Mouse (Mus musculus): Measurements from ENCODE around the gene Cacng3. TPM values are rescaled to one million over a fixed set of nuclear protein-coding genes. Genes with fewer than 3 reads are reported as not detected.

Gene Cacng3
- polyA plus RNA-seq, 1 experiment from 2014 or later = not detected

DNA sequence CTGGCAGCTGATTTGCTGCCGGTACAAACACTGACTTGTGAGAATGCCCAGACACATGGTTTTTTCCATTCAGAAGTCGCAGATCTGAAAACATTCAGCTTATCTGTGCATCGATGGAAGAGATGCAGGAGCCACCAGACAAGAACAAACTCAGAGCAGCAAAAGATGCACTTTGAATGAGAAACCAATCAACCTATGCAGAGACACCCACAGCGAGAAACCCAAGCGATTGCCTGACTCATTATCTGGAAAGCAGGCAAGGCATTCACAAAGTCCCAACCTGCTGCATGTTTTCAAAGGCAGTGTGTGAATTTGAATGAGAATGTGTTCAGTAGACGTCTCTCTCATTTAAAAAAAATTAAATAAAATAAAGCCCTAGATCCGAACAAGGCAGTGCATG is 4.9 kb downstream of the Cacng3 start:
- Histone ChIP-seq H3K9me3 (ENCODE audit: control insufficient read depth, low read length) (no peaks in the 10 kb centered on the region), H3K9ac (ENCODE audit: low read length) (no peak overlapping the region), H3K27me3 (ENCODE audit: control insufficient read depth, insufficient read depth, low read length) (no peaks in the 10 kb centered on the region), H3K4me1 (ENCODE audit: control insufficient read depth, insufficient read depth, low read length) (no peaks in the 10 kb centered on the region), H3K4me3 (ENCODE audit: low read depth, low read length) (no peak overlapping the region), H3K27ac (replicated peaks; ENCODE audit: low read depth, low read length) (no peak overlapping the region), H3K36me3 (ENCODE audit: control insufficient read depth, insufficient read depth, low read length) (no peaks in the 10 kb centered on the region), H3K4me2 (ENCODE audit: low read depth, severe bottlenecking) (no peak overlapping the region)
- 88% methylated on average over 7 of the region's 7 CpGs for WGBS
- DNase-seq (ENCODE audit: low spot score) = no peak
- no peak for ATAC-seq (ENCODE audit: insufficient number of reproducible peaks, low FRiP score, low TSS enrichment, low read depth)

DNA sequence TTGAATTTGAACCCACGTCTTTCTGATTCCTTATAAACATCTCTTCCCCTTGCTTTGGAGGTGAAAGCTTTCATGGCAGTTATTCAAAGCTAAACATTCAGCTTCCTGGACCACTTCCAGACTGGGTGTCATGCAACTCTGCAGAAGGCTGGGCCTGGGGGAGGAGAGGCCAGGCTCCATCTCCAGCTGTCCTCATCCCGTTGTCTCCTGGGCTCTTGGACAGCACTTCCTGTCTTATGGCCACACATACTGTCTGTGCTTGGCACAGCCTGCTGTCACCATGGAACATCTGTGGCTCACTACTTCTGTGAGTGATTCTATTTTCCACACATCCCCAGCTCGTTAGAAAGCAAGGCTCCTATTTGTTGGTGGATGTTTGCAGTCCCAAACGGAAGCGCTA is 31.5 kb downstream of the Cacng3 start:
- H3K27me3 ChIP-seq (ENCODE audit: control insufficient read depth, insufficient read depth, low read length) = no peaks in the 10 kb centered on the region
- no peaks in the 10 kb centered on the region for H3K4me1 ChIP-seq (ENCODE audit: control insufficient read depth, insufficient read depth, low read length)
- 81% methylated on average over 5 of the region's 5 CpGs for WGBS
- no peak for ATAC-seq (ENCODE audit: insufficient number of reproducible peaks, low FRiP score, low TSS enrichment, low read depth)
- DNase-seq (ENCODE audit: low spot score) = no peak
- no peaks in the 10 kb centered on the region for H3K9me3 ChIP-seq (ENCODE audit: control insufficient read depth, low read length)
- no peak overlapping the region for H3K9ac ChIP-seq (ENCODE audit: low read length)
- H3K36me3 ChIP-seq (ENCODE audit: control insufficient read depth, insufficient read depth, low read length) = no peaks in the 10 kb centered on the region
- H3K4me3 ChIP-seq (ENCODE audit: low read depth, low read length) = no peak overlapping the region
- no peak overlapping the region for H3K4me2 ChIP-seq (ENCODE audit: low read depth, severe bottlenecking)
- no peak overlapping the region for H3K27ac ChIP-seq (replicated peaks; ENCODE audit: low read depth, low read length)

DNA sequence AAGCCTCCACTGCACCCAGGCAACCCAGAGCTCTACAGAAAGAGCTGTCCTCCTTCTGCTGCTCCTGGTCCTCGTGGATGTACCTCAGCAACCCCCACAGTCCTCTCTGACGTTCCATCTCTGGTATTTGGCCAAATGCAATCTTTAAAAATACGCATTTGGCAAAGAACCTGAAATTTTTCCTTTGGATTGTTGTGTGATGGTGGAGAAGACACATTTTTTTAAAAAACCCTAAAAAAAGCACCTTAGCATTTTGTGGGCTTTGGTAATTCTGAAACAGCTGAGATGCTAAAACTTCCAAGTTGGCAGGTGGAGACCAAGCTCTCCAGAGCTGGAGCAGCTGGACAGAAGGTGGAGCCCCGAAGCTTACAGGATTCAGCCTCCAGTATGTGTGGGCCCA is 32.2 kb downstream of the Cacng3 start:
- ATAC-seq (ENCODE audit: insufficient number of reproducible peaks, low FRiP score, low TSS enrichment, low read depth) = no peak
- 80% methylated on average over 4 of the region's 4 CpGs for WGBS

DNA sequence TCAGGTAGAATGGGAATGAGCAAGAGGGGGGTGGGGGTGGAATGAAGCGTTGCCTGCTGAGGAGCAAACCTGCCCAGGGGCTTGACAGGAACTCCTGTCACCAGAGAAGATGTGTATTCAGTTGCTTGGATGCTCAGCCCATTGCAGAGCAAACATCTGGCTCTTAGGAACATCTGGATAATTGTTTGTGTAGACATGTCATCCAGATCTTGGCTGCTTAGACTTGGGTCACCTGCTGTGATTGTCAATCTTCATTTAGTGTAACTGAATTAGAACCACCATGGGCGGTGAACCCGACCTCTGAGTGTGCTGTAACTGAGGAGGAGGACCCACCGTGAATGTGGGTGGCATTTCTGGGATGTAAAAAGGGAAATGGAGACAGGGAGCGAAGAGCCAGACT is 36.4 kb downstream of the Cacng3 start:
- H3K27ac ChIP-seq (replicated peaks; ENCODE audit: low read depth, low read length) = no peak overlapping the region
- no peak overlapping the region for H3K9ac ChIP-seq (ENCODE audit: low read length)
- H3K4me1 ChIP-seq (ENCODE audit: control insufficient read depth, insufficient read depth, low read length) = no peaks in the 10 kb centered on the region
- no peaks in the 10 kb centered on the region for H3K27me3 ChIP-seq (ENCODE audit: control insufficient read depth, insufficient read depth, low read length)
- H3K36me3 ChIP-seq (ENCODE audit: control insufficient read depth, insufficient read depth, low read length) = no peaks in the 10 kb centered on the region
- H3K9me3 ChIP-seq (ENCODE audit: control insufficient read depth, low read length) = no peaks in the 10 kb centered on the region
- H3K4me2 ChIP-seq (ENCODE audit: low read depth, severe bottlenecking) = no peak overlapping the region
- WGBS = 59% methylated on average over 5 of the region's 5 CpGs
- DNase-seq (ENCODE audit: low spot score) (no peak), ATAC-seq (ENCODE audit: insufficient number of reproducible peaks, low FRiP score, low TSS enrichment, low read depth) (no peak)
- H3K4me3 ChIP-seq (ENCODE audit: low read depth, low read length) = no peak overlapping the region

More for the DNA sequence above, 32.2 kb downstream of the Cacng3 start:
- Histone ChIP-seq H3K4me1 (ENCODE audit: control insufficient read depth, insufficient read depth, low read length) (no peaks in the 10 kb centered on the region), H3K4me3 (ENCODE audit: low read depth, low read length) (no peak overlapping the region), H3K9me3 (ENCODE audit: control insufficient read depth, low read length) (no peaks in the 10 kb centered on the region), H3K27ac (replicated peaks; ENCODE audit: low read depth, low read length) (no peak overlapping the region), H3K9ac (ENCODE audit: low read length) (no peak overlapping the region), H3K36me3 (ENCODE audit: control insufficient read depth, insufficient read depth, low read length) (no peaks in the 10 kb centered on the region), H3K27me3 (ENCODE audit: control insufficient read depth, insufficient read depth, low read length) (no peaks in the 10 kb centered on the region), H3K4me2 (ENCODE audit: low read depth, severe bottlenecking) (no peak overlapping the region)
- no peak for DNase-seq (ENCODE audit: low spot score)

- H3K4me1 ChIP-seq (ENCODE audit: control insufficient read depth, insufficient read depth, low read length) = no peaks in the 10 kb centered on the region
- no peaks in the 10 kb centered on the region for H3K36me3 ChIP-seq (ENCODE audit: control insufficient read depth, insufficient read depth, low read length)
- H3K4me3 ChIP-seq (ENCODE audit: low read depth, low read length) = no peak overlapping the region
- ATAC-seq (ENCODE audit: insufficient number of reproducible peaks, low FRiP score, low TSS enrichment, low read depth) (no peak), DNase-seq (ENCODE audit: low spot score) (no peak)
- WGBS = 64% methylated on average over 3 of the region's 3 CpGs
- no peaks in the 10 kb centered on the region for H3K9me3 ChIP-seq (ENCODE audit: control insufficient read depth, low read length)
- H3K9ac ChIP-seq (ENCODE audit: low read length) = no peak overlapping the region
- H3K27ac ChIP-seq (replicated peaks; ENCODE audit: low read depth, low read length) = no peak overlapping the region
- H3K4me2 ChIP-seq (ENCODE audit: low read depth, severe bottlenecking) = no peak overlapping the region
- H3K27me3 ChIP-seq (ENCODE audit: control insufficient read depth, insufficient read depth, low read length) = no peaks in the 10 kb centered on the region
Measured at GRCm38 (mm10) chr7:122716299-122716698, 46.0 kb downstream of the Cacng3 start.

DNA sequence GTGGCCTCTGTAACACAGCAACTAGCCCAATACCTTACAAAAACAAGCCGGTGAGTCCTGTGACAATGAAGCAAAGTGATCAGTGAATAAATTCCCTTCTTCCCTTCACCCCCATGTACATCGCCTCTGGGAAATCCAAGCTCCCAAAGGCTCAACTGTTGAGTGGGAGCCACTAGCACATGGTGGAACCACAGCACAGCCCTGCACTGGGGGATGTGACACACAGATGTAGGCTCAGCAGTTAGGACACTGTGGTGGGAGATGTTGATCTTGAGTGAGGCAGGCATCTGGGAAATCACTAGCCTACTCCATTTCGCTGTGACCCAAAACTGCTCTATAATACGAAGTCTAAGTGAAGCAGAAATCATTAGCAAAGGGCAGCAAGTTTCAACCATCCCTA is 48.2 kb downstream of the Cacng3 start:
- Histone ChIP-seq H3K9me3 (ENCODE audit: control insufficient read depth, low read length) (no peaks in the 10 kb centered on the region), H3K27ac (replicated peaks; ENCODE audit: low read depth, low read length) (no peak overlapping the region), H3K4me1 (ENCODE audit: control insufficient read depth, insufficient read depth, low read length) (no peaks in the 10 kb centered on the region), H3K4me2 (ENCODE audit: low read depth, severe bottlenecking) (no peak overlapping the region), H3K27me3 (ENCODE audit: control insufficient read depth, insufficient read depth, low read length) (no peaks in the 10 kb centered on the region), H3K9ac (ENCODE audit: low read length) (no peak overlapping the region), H3K4me3 (ENCODE audit: low read depth, low read length) (no peak overlapping the region), H3K36me3 (ENCODE audit: control insufficient read depth, insufficient read depth, low read length) (no peaks in the 10 kb centered on the region)
- no peak for DNase-seq (ENCODE audit: low spot score)
- ATAC-seq (ENCODE audit: insufficient number of reproducible peaks, low FRiP score, low TSS enrichment, low read depth) = no peak
- 90% methylated on average over 4 of the region's 4 CpGs for WGBS

- no peak for ATAC-seq (ENCODE audit: insufficient number of reproducible peaks, low FRiP score, low TSS enrichment, low read depth)
- Histone ChIP-seq H3K27ac (replicated peaks; ENCODE audit: low read depth, low read length) (no peak overlapping the region), H3K36me3 (ENCODE audit: control insufficient read depth, insufficient read depth, low read length) (no peaks in the 10 kb centered on the region), H3K4me3 (ENCODE audit: low read depth, low read length) (no peak overlapping the region), H3K27me3 (ENCODE audit: control insufficient read depth, insufficient read depth, low read length) (no peaks in the 10 kb centered on the region), H3K9ac (ENCODE audit: low read length) (no peak overlapping the region), H3K9me3 (ENCODE audit: control insufficient read depth, low read length) (no peaks in the 10 kb centered on the region), H3K4me2 (ENCODE audit: low read depth, severe bottlenecking) (no peak overlapping the region), H3K4me1 (ENCODE audit: control insufficient read depth, insufficient read depth, low read length) (no peaks in the 10 kb centered on the region)
- no peak for DNase-seq (ENCODE audit: low spot score)
- 48% methylated on average over 5 of the region's 5 CpGs for WGBS
Measured at GRCm38 (mm10) chr7:122723358-122723876, 53.1 kb downstream of the Cacng3 start.

GRCm38 (mm10) chr7:122726376-122726775 is 56.1 kb downstream of the Cacng3 start:
- no peaks in the 10 kb centered on the region for H3K36me3 ChIP-seq (ENCODE audit: control insufficient read depth, insufficient read depth, low read length)
- H3K27me3 ChIP-seq (ENCODE audit: control insufficient read depth, insufficient read depth, low read length) = no peaks in the 10 kb centered on the region
- no peaks in the 10 kb centered on the region for H3K4me1 ChIP-seq (ENCODE audit: control insufficient read depth, insufficient read depth, low read length)
- H3K9ac ChIP-seq (ENCODE audit: low read length) = no peak overlapping the region
- no peak for DNase-seq (ENCODE audit: low spot score)
- H3K9me3 ChIP-seq (ENCODE audit: control insufficient read depth, low read length) = no peaks in the 10 kb centered on the region
- H3K4me3 ChIP-seq (ENCODE audit: low read depth, low read length) = no peak overlapping the region
- ATAC-seq (ENCODE audit: insufficient number of reproducible peaks, low FRiP score, low TSS enrichment, low read depth) = no peak
- WGBS = 78% methylated on average over 2 of the region's 2 CpGs
- no peak overlapping the region for H3K4me2 ChIP-seq (ENCODE audit: low read depth, severe bottlenecking)
- no peak overlapping the region for H3K27ac ChIP-seq (replicated peaks; ENCODE audit: low read depth, low read length)

DNA sequence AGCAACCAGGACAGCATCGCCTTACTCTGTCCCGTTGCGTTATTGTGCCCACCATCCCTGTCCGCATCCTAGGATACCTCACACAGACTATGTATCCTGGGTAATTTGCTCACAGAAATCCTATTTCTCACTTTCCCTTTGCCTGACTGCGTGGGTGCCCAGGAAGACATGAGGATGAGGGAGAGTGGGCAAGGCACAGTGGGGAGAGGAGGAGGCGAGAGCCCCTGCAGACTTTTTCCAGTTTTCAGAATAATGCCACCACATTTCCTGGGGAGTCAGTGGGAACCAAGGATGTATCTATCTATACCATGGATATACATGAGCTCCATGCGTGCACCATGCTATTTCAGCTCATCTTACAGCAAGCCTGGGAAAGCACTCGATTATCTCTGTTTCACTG is 57.9 kb downstream of the Cacng3 start:
- Histone ChIP-seq H3K4me1 (ENCODE audit: control insufficient read depth, insufficient read depth, low read length) (no peaks in the 10 kb centered on the region), H3K27ac (replicated peaks; ENCODE audit: low read depth, low read length) (no peak overlapping the region), H3K4me3 (ENCODE audit: low read depth, low read length) (no peak overlapping the region), H3K36me3 (ENCODE audit: control insufficient read depth, insufficient read depth, low read length) (no peaks in the 10 kb centered on the region), H3K9ac (ENCODE audit: low read length) (no peak overlapping the region), H3K4me2 (ENCODE audit: low read depth, severe bottlenecking) (no peak overlapping the region), H3K9me3 (ENCODE audit: control insufficient read depth, low read length) (no peaks in the 10 kb centered on the region), H3K27me3 (ENCODE audit: control insufficient read depth, insufficient read depth, low read length) (no peaks in the 10 kb centered on the region)
- WGBS = 93% methylated on average over 8 of the region's 8 CpGs
- ATAC-seq (ENCODE audit: insufficient number of reproducible peaks, low FRiP score, low TSS enrichment, low read depth) (no peak), DNase-seq (ENCODE audit: low spot score) (no peak)
